Mouse (Mus musculus): ENCODE data around the gene Klhl6. TPM values are rescaled to one million over a fixed set of nuclear protein-coding genes. Genes with fewer than 3 reads are reported as not detected.

The Klhl6 gene
- total RNA-seq, 4 experiments from 2014 or later, result 5.3 to 11.0 (median 6.8) TPM

DNA sequence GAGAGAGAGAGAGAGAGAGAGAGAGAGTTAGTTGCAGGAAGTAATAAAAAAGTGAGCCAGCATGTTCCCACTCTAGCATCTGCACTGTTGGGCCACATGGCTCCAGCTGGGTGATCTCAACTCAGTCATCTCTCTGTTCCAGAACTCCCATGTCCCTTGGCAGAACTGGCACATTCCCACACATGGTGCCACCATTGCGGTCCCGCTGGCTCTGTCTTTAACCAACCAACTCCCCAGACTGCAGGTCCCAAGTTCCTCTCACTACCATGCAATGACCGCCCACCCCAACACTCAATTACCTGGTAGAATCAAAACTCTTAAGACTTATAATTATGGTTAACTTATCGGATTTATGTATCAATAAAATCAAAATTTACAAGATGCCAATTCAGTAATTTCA lies 14.2 kb downstream of the Klhl6 start:
- DNase-seq, result no peak

DNA sequence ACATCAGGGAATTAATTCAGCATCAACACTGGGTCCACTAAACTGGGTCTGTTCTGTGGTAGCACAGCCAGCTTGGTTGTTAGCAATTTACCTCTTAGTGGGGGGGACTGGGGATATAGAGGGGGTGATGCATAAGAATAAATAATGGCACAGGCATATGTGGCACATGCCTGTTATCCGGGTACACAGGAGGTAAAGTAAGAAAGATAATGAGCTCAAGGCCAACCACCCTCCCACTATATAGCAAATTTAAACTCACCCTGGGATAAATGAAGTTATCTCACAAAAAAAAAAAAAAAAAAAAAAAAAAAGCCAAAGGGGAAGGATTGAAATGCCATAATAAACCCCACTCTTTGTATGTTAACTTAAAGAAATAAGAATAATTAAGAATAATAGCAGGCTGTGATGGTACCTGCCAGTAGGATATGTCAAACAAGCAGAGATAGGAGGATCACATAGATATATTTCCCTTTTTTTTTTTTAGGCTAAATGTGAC lies 14.9 kb downstream of the Klhl6 start:
- DNase-seq, result no peak

DNA sequence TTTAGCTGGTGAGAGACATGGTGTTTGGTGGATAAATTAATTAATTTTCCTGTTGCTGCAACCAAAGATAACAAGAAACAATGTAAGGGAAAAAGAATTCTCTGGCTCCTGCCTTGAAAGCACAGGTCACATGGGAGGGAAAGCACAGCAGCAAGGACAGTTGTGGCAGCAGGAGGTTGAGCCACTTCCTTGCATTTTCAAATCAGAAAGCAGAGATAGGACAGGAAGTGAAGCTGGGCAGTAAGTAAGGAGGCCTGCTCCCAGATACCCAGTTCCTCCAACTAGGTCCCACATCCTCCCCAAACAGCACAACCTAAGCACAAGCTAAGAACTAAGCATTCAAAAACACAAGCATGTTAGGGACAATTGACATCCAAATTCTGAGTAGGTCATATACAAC lies 15.9 kb downstream of the Klhl6 start:
- no peak for DNase-seq

DNA sequence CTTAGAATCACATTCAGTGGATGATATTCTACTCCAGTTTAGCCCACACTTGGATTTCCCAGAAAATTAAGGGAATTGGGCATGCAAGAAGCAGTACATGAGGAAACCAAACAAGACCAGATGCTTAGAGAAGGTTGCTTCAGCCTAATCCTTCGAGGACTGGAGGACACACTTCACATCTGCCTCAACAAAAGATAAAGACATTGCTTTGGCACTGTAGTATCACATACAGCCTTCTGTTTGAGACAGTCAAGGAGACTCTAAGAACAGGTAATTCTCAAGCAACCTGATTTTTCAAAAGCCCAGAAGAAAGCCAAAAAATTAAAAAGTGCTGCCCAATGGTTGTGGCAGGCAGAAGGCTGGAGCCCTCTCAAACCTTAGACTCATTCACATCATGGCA lies 16.4 kb downstream of the Klhl6 start:
- no peak for DNase-seq

DNA sequence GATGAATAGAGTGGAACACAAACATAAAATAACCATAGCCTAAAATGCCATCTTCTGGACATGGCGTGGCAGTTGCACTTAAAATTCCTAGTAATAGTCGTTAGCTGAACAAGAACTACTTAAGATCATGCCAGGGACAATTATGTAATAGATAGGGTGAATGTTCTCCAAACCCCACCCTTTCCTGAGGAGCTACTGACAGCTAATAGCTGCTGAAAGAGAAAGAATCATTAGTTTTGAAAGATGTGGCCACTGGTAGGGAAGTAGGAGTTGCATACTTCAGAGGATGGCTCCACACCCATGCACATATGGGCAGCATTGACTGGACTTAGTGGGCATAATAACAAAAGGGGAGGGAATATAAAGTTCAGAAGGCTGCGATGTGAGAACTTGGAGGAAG lies 19.9 kb downstream of the Klhl6 start:
- DNase-seq, result no peak

DNA sequence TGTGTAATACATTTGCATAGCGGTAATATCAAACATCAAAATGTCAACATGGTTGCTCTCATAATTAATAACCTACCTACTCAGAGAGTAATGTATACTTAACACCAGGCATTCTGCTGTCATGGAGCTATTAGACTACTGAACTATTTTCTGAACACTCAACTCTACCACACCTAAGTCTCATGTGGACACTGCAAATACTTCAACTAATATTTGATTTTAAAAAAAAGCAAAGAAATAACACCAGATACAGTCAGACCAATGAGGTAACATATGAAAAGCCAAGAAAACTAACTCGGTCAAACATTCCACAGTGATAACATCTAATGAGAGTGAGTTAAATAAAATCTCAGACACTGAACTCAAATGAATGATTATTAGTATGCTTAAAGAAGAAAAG lies 21.8 kb downstream of the Klhl6 start:
- no peak for DNase-seq

DNA sequence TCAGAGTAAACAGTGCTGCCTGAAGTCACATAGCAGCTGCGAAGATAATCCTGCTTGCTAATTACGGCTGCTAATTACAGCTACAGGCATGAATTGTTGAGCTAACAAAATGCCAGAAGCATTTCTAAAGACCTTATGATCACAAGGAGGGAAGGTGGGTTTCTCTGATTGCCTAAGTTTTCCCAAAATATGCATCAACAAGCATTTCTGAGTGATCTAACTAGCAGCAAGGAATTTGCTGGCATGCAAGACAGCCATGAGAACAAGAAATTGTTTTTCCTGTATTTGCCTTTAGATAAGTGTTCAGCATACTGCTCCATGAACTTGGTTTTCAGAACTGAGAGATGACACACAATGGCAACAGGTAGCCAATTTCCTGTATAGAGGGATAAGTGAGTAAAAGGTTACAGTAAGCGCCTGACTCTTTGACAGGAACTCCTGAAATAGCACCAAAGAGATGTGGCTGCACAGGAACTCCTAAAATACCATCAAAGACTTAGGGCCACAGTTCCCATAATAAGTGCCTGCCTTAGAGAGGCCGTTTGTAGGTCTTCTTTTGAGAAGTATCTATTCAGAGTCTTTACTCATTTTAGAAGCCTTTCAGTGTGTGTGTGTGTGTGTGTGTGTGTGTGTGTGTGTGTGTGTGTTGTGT lies 22.3 kb downstream of the Klhl6 start:
- DNase-seq, result no peak

DNA sequence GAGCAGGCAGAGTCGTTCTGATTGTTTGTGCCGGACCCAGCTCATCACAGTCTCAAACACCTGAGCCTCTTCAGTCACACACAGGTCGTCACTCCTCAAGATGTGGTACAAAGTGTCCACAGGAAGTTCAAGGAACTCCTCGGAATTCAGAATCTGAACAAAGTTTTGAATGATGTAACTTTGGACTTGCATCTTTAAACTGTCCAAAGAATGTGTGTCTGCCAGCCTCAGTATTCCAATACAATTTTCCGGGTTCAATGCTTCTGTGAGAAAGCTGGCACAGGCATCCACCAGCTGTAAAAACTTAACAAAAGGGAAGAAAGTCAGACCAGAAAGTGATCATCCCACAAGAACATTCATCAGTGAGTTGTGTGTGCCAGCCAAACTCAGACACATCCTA lies 25.8 kb downstream of the Klhl6 start:
- DNase-seq, result no peak

DNA sequence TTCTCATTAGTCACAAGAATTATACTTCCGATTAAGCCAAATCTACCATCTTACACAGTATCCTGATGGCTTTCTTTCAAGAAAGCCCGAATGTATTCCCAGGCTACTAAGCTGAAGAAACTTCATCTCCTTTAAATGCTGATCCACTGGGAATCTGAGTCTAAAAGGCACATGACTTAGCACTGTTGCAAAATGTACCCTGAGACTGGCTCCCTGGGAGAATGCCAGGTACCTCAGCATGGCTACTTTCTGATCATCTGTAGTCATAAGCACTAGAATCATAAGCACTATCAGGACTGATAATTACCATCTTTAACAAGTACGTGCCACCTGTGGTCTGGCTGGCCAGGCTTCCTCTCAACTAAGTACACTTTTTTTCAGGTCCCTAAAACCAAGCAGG lies 35.5 kb downstream of the Klhl6 start:
- no peak for DNase-seq

DNA sequence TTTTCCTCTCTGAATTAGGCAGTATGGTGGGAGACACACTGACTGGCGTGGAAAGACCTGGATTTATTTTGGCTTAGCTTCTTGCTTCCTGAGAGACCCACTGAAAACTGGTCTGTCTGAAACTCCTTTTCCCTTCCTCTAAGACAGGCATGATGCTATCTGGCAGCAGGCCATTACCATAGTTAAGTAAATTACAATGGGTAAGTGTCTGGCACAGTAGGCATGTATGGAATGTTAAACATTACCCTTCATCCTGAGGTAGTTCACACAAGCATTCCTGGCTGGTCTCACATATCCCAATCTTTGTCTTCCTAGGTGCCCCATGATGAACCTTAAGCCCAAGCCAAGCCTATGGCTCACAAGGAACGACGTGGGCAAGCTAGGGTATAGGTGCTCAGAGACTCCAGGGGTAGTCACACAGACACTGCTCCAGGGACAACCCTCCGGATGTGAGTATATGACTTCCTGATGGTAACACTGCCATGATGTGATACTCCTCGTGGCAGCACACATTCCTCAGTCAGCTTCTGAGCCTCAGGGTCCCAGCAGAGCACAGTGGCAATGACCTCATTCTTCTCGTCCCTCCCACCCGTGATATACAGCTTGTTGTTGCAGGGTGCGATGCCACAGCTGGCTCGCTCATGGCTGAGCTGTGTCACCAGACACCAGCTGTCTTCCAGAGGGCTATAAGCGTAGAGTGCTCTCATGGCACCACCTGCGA lies 36.1 kb downstream of the Klhl6 start:
- DNase-seq, result no peak

DNA sequence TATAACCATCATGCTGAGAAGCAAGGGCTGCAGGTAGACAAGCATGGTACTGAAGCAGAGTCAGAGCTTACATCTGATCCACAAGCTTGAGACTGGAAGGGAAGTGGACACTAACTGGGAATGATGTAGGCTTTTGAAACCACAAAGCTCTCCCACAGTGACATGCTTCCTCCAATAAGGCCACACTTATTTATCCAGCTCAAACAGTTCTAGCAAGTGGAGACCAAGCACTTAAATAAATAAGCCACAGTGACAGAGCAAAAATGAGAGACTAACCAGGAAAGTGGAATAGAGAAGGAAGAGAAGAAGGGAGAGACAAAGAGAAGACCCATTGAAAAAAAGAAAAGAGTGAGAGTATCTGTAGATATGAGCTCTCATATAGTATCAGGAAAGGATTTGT lies 62.0 kb downstream of the Klhl6 start:
- DNase-seq, result no peak

DNA sequence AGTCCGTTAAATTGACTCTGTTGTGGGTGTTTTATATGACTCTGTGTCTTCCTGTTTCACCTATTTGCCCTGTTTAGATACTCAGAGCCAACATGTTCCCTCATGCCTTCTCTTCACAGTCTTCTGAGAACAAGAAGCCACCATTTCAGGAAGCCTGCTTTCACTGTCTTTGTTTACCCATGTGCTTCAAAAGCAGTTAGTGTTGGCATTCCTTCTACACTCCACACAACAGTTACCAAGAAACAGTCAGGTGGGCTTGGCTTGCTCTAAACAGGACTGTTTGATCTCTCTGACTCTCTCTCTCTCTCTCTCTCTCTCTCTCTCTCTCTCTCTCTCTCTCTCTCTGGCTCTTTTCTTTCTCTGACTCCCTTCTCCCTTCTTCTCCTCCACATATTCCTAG lies 64.6 kb downstream of the Klhl6 start:
- DNase-seq, result no peak

DNA sequence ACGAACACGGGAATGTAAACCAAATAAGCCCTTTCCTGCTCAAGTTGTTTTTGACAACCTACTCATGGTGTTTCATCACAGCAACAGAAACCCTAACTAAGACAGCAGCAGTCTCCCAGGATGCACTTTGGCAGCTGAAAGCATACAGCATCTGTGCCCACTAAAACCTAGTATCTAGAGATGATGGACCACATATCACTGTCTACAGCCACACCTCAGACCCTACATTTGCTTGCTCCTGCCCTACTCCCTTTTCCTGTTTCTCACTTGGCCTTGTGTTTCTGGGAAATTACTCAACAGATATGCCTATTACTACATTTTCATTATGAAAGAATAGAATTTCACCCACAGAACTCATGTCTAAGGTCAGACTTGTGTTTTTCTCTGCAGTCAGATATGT lies 70.3 kb downstream of the Klhl6 start:
- DNase-seq, result no peak

DNA sequence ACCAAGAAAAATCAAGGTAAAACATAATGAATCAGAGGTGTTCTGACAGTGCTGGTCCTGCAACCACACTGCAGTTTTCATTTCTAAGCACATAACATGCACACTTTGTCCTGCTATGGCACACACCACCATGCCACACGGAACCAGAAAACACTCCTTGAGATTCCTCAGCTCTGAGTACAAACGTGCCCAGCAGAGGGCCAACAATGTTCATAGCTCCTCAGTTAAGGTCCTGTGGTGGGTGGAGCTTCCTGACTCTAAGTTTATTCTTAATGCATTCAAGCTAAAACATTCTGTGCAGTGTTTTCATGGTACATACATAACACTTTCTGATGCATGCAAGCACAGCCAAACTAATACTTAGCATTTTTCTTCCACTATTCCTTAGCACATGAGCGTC lies 74.5 kb downstream of the Klhl6 start:
- no peak for DNase-seq

DNA sequence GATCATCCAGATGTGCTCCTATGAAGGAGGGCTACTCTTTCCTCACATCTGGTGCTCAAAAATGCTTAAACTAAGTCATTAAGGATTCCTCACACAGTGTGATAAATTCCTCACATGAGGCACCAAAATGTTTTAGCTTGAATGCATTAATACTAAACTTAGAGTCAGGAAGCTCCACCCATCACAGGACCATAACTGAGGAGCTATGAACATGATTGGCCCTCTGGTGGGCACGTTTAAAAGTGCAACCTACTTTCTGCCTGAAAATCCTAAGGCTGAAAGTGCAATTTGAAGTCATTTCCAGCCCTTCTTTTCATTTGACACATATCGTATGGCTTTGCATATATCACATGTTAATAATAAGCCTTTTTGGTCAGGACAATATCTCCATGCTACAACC lies 75.7 kb downstream of the Klhl6 start:
- DNase-seq, result no peak

DNA sequence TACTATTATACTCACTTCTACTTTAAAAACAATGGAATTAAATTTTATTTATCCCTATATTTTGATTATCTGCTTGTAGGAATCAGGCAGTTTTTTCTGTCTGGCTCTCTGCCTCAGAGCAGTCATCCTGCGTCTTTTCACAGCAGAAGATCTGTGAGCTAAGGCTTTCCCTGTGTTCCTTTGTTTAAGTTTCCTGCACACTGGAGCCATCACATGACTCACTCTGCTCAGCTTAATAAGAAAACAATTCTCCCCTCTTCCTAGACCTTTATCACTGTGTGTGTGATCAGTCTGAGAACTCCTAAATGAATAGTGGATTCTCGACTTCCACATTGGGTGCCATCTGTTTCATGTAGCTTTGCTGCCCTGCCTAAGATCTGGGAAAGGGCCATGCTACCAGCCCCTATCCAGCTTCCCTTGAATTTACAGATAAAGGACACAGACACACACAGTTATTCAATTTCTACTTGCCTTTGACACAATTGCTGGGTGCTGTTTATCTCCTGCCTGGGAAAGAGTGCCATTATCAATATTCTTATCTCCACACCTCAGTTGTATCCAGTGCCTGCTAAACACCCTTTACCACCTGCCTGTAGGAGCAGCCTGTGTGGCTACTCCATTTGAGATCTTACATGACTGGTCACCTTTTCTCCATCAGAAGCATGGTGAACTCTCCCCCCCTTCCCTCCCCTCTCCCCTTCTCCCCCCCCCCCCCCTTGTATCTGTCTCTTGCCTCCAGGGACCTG lies 77.9 kb downstream of the Klhl6 start:
- DNase-seq, result no peak

DNA sequence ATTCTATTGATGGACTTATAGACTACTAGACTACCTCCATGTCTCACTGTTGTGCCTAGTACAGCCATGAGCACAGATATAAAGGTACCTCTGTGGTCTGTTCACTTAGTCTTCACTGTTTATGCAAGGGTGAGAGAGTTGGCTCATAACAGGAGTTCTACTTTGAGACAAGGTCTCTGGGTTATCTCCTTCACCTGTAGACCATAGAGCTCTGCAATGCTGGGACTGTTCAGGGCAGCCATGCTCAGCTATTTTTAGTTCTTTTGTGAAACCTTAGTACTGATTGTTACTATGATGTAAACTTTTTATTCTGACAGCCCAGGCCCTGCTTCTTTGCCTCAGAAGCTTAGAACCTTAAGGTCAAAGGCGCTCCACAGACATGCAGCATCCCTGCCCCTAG lies 79.0 kb downstream of the Klhl6 start:
- DNase-seq, result no peak

Other genes starting within 250 kb of the Klhl6 start
- 1 to 10 TPM in 1 of 4 experiments, under 1 TPM in 3; 0.31 to 1.1 (median 0.54) TPM for gene B3gnt5, start 222.8 kb downstream of the Klhl6 start, total RNA-seq (2022)
- 10 to 100 TPM; 68.8 to 88.1 (median 81.3) TPM for gene Klhl24, start 114.5 kb upstream of the Klhl6 start, total RNA-seq (2022)
- 10 to 100 TPM; 31.2 to 59.3 (median 42.6) TPM for gene Yeats2, start 158.0 kb upstream of the Klhl6 start, total RNA-seq (2022)